Mouse (Mus musculus): ENCODE data around the gene Ccdc144b. TPM values are rescaled to one million over a fixed set of nuclear protein-coding genes. Genes with fewer than 3 reads are reported as not detected.

Ccdc144b gene
- not detected in 2 replicates for polyA plus RNA-seq (2012; ENCODE audit: low replicate concordance)

DNA sequence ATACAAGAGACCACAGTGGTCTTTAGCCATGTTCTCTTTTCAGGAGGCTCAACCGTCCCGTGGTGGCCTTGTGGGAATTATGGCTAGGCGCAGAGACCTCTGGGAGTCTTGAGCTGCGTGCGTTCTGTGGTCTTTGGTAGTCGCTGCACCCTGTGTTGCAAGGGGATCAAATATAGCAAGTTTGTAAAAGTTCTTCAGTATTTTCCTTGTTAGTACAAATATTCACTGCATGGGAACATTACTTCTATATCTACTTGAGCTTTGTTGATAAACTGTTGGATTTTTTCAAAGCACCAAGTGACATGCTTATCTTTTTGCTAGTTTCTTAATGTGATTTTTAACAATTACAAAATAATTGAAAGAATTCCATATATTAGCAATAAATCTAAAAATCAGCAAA, at the start of gene Ccdc144b:
Gene Ccdc144b, minus strand, starts transcription at position 101 of the 400 bp plus-strand sequence.

DNA sequence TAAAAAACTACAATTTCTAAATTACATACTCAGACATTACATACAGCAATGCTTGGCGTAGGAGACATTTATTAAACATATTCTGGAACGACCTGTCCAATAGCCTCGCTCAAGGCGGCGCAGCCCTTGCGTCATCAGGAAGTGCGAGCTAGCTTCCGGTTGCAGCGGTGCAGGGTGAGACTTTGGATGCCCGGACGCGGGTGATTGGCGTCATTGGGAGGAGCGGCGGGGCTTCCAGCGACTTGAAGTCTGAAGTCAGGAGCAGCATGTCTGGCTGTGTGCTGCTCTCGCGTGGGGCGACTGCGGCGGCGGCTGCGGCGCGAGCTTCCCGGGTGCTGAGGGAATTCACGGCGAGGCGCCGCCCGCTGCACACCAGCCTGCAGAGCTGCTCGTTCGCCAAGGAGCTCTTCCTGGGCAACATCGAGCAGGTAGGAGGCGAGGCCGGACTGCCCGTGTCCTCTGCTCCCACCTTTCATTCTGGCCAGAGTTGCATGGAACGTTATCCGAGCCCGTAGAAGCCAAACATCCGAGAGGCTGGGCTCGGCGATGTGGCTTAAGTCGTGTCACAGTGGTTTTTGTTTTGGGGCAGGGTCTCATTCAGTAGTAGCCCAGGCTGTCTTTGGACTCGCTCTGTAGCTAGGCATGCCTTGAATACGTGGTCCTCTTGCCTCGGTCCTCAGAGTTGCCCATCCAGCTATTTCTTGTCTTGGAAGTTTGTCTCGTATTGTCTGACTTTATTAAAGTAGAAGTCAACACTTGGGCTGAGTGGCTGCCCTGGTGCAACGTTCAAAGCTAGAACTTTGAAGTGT, 12.7 kb upstream of the Ccdc144b start, which contains the start of gene Acad9:
Gene Acad9, plus strand, starts transcription at position 137 of the 809 bp plus-strand sequence.

DNA sequence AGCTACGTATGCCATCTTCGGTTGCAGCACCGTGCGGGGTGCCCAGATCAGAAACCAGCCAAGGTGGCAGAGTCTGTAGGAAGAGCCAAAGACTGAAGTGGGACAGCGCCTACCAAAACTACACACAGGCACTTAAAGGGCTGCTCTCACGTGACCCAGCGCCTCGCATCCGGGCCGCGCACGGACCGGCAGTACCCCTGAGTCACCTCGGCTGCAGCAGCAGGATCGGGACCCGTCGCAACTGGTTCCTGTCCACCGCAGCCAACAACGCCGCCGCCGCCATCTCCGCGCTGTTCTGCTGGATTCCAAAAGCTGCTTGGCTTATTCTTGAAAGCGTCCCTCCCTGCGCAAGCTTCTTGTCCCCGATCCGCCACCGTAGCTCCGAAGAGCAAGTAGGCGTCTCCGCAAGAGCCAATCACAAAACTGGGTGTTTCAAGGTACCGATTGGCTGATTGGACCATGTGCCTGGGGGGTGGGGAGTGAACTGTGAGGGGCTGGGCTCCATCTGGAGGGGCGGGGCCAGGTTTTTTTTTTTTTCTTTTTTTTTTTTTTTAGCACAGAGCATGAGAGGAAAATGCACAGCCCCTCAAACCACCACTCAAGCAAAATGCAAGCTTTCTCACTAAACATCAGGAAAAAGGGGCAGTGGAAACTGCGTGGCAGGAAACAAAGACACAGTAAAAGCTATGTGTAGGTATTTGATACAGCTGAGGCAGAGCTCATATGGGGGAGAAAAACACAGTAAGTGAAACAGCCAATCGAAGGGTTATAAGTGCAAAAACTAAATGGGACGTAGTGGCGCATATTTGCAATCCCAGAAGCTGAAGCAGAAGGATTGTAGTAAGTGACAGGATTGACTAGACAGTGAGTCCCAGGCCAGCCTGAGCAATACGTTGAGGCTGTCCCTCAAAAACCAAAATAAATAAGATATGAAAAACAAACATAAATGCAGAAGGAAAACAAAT, 52.8 kb downstream of the Ccdc144b start, which contains the start of gene Mccc1:
Gene Mccc1, minus strand, starts transcription at position 404 of the 965 bp plus-strand sequence.

Other genes with a start within 250 kb of the Ccdc144b start
- gene Dcun1d1, start 116.1 kb downstream of the Ccdc144b start, polyA plus RNA-seq (2012; ENCODE audit: low replicate concordance), result 1.1 and 3.8 TPM in 2 replicates
- gene Mccc1, start 52.9 kb downstream of the Ccdc144b start, polyA plus RNA-seq (2012; ENCODE audit: low replicate concordance), result 1.7 and 1.8 TPM in 2 replicates
- gene Acad9, start 12.4 kb upstream of the Ccdc144b start, polyA plus RNA-seq (2012; ENCODE audit: low replicate concordance), result 7.0 and 7.8 TPM in 2 replicates
- 0.06 and 0.50 TPM in 2 replicates for gene D3Ertd254e, start 97.5 kb upstream of the Ccdc144b start, polyA plus RNA-seq (2012; ENCODE audit: low replicate concordance)
- not detected in 2 replicates for gene Qrfpr, start 168.8 kb upstream of the Ccdc144b start, polyA plus RNA-seq (2012; ENCODE audit: low replicate concordance)